Mouse (Mus musculus): ENCODE measurements at regions not wholly inside any gene's neighbourhood (a gene's known extent, or its start where the extent isn't known, plus 50 kb on each side); places are given as distances from the start of the nearest gene placed in this dataset.
A peak's percentile ranks its signal among the peaks of the same experiment; 100 is the strongest.

DNA sequence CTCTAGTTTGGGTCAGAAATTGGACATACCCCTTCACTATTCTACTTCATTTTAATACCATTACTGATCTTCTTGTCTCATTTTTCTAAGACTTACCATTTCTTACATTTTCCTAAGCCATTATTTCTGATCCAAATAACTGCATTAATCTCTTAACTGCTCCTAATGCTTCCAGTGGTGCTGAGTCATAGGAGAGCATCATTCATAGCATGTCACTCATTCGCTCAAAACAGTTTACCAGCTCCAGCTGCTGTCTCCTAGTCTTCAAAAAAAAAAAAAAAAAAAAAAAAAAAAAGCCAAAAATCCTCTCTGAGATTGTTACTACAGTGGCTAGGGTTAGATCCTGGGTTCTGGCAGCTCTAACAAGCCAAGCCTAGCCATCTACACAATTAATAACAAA lies 162.0 kb upstream of the Atp1b1 start:
- Histone ChIP-seq H3K9me3 (no peaks in the 10 kb centered on the region), H3K4me2 (no peak overlapping the region), H3K4me1 (no peaks in the 10 kb centered on the region), H3K4me3 (replicated peaks) (no peak overlapping the region), H3K9ac (no peak overlapping the region), H3K27ac (no peak overlapping the region), H3K36me3 (replicated peaks) (no peaks in the 10 kb centered on the region), H3K27me3 (no peaks in the 10 kb centered on the region)
- ATAC-seq (ENCODE audit: low FRiP score) = no peak
- 90% methylated on average over 1 of the region's 1 CpGs for WGBS

DNA sequence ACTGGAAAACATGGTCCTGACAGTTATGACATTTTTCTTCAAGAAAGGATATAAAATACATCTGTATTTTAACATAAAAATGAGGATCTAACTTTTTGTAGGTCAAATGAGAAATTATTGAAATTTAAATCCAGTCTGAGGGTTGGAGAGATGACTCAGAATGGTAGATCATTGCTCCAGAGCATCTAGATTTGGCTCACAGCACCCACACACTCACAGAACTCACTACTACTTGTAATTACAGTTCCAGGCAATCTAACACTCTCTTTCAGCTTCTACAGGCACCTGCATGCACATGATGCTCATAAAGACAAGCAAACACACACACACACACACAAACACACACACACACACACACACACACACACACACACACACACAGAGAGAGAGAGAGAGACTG lies 159.7 kb upstream of the Atp1b1 start:
- ATAC-seq (ENCODE audit: low FRiP score) = no peak
- no peaks in the 10 kb centered on the region for H3K27me3 ChIP-seq
- H3K27ac ChIP-seq = no peak overlapping the region
- no peaks in the 10 kb centered on the region for H3K9me3 ChIP-seq
- H3K4me2 ChIP-seq = no peak overlapping the region
- H3K36me3 ChIP-seq (replicated peaks) = no peaks in the 10 kb centered on the region
- H3K9ac ChIP-seq = no peak overlapping the region
- no peak overlapping the region for H3K4me3 ChIP-seq (replicated peaks)
- H3K4me1 ChIP-seq = no peaks in the 10 kb centered on the region

- Histone ChIP-seq H3K9me3 (no peaks in the 10 kb centered on the region), H3K9ac (no peak overlapping the region), H3K27me3 (no peaks in the 10 kb centered on the region), H3K27ac (no peak overlapping the region), H3K4me3 (replicated peaks) (no peak overlapping the region), H3K36me3 (replicated peaks) (no peaks in the 10 kb centered on the region), H3K4me1 (peaks cover 6% of the 10 kb centered on the region), H3K4me2 (no peak overlapping the region)
- WGBS = 41% methylated on average over 5 of the region's 5 CpGs
- no peak for ATAC-seq (ENCODE audit: low FRiP score)
These were observed 148.9 kb upstream of the Atp1b1 start for GRCm38 (mm10) chr1:164607061-164607460.

GRCm38 (mm10) chr1:164606141-164606754 lies 148.1 kb upstream of the Atp1b1 start:
- Histone ChIP-seq H3K4me3 (replicated peaks) (no peak overlapping the region), H3K27me3 (no peaks in the 10 kb centered on the region), H3K4me2 (no peak overlapping the region), H3K9ac (no peak overlapping the region), H3K4me1 (peaks cover 6% of the 10 kb centered on the region), H3K9me3 (no peaks in the 10 kb centered on the region), H3K27ac (no peak overlapping the region), H3K36me3 (replicated peaks) (no peaks in the 10 kb centered on the region)
- no peak for ATAC-seq (ENCODE audit: low FRiP score)
- WGBS = 50% methylated on average over 8 of the region's 8 CpGs

DNA sequence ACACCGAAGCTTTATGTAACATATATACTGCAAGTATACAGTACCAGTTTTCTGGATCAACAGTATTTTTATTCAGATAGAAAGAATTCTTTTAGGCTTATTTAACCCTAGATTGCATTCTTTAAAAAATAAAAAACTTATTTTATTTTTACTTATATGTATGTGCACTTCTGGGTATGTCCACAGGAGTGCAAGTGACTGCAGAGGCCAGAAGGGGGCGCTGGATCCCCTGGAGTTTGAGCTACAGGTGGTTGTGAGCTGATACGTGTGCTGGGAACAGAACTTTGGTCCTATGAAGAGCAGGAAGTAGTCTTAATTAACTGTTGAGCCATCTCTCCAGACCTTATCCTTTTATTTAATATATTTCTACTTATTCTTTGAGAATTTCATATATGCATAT lies 145.3 kb upstream of the Atp1b1 start:
- peaks cover 6% of the 10 kb centered on the region for H3K4me1 ChIP-seq
- H3K27ac ChIP-seq = no peak overlapping the region
- no peaks in the 10 kb centered on the region for H3K36me3 ChIP-seq (replicated peaks)
- no peak for ATAC-seq (ENCODE audit: low FRiP score)
- no peaks in the 10 kb centered on the region for H3K9me3 ChIP-seq
- no peak overlapping the region for H3K4me3 ChIP-seq (replicated peaks)
- no peak overlapping the region for H3K9ac ChIP-seq
- H3K27me3 ChIP-seq = no peaks in the 10 kb centered on the region
- 73% methylated on average over 3 of the region's 3 CpGs for WGBS
- H3K4me2 ChIP-seq = no peak overlapping the region

DNA sequence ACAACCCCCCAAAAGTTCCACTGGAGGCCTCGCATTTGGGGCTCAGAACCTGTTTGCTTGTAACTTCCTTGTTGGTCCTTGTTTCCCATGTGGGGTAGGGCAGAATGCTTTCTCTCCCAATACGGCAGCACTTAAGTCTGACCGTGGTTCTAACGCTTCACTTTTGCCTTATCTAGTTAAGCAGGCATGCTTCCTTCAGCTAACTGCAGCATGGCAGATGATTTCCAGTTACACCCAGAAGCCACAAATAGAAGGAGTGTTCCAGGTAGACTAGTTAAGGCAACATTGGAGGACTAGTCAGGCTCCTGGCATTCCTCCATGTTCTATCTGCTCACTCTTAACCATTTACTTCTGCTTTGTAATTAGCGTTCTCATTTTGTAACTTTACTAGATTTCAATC lies 144.4 kb upstream of the Atp1b1 start:
- Histone ChIP-seq H3K27me3 (no peaks in the 10 kb centered on the region), H3K4me3 (replicated peaks) (no peak overlapping the region), H3K9me3 (no peaks in the 10 kb centered on the region), H3K4me2 (no peak overlapping the region), H3K27ac (no peak overlapping the region), H3K36me3 (replicated peaks) (no peaks in the 10 kb centered on the region), H3K4me1 (peaks cover 6% of the 10 kb centered on the region), H3K9ac (no peak overlapping the region)
- ATAC-seq (ENCODE audit: low FRiP score) = no peak
- 94% methylated on average over 5 of the region's 5 CpGs for WGBS

DNA sequence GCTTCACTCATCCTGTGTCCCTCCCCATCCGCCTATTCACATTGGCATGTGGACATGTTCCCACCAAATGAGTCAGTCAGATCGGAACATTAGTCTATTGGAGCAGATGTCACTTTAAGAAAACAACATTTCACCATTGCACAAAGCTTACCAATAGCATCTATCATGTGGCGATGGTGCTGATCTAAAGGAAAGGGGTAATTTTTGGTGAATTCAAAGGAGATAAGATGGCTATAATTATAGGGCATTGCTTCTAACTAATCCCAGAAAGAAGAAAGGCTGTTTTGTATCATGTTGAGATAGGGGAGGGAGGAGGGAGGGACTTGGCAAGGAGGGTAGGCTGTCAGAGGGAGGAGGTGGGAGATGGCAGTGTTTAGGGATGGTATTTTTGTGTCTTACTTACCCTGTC lies 132.1 kb upstream of the Atp1b1 start:
- Histone ChIP-seq H3K27ac (no peak overlapping the region), H3K27me3 (no peaks in the 10 kb centered on the region; the same call in 1 of the 2 replicates), H3K9me3 (no peaks in the 10 kb centered on the region), H3K4me1 (peaks cover 4% of the 10 kb centered on the region; the same call in 1 of the 2 replicates), H3K9ac (no peak overlapping the region), H3K36me3 (replicated peaks) (no peaks in the 10 kb centered on the region), H3K4me3 (replicated peaks) (no peak overlapping the region), H3K4me2 (no peak overlapping the region)
- WGBS = 74% methylated on average over 3 of the region's 3 CpGs
- peak; percentile 57; the same call in 1 of the 2 replicates for ATAC-seq (ENCODE audit: low FRiP score)

GRCm38 (mm10) chr1:164586066-164586989 lies 128.2 kb upstream of the Atp1b1 start:
- Histone ChIP-seq H3K4me2 (no peak overlapping the region), H3K27me3 (no peaks in the 10 kb centered on the region; the same call in 1 of the 2 replicates)
- 58% methylated on average over 11 of the region's 11 CpGs for WGBS

DNA sequence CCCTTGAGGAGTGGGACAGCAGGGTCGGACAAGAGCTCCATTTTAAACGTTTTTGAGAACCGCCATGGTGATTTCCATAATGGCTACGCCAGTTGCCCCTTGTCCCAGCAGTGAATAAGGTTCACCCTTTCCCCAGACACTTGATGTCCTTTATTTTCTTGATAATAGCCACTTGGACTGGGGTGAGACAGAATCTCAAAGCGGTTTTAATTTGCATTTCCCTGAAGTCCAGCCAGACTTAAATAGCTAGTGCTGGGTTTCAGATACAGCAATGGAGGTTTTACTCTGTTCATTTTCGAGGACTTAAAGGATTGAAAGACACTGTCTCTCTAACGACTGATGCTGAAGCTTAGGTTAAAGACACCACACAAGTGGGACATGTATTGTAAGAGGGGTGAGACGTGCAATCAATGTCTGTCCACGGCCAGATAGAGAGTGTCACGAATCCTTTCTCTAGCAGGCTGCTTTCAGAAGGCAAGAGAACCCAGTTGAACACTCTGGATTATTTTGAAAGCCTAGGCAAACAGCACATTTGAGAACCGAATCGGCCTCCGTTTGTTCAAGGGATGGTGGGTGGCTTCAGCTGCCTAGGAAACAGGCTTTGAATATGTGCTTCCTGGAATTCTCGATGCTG lies 118.8 kb upstream of the Atp1b1 start:
- Histone ChIP-seq H3K9ac (no peak overlapping the region), H3K4me3 (replicated peaks) (no peak overlapping the region), H3K9me3 (no peaks in the 10 kb centered on the region), H3K27ac (peak overlapping the region; percentile 75), H3K27me3 (no peaks in the 10 kb centered on the region), H3K36me3 (replicated peaks) (no peaks in the 10 kb centered on the region), H3K4me2 (no peak overlapping the region), H3K4me1 (peaks cover 16% of the 10 kb centered on the region)
- peak; percentile 83 for ATAC-seq (ENCODE audit: low FRiP score)
- WGBS = 24% methylated on average over 14 of the region's 14 CpGs

More at GRCm38 (mm10) chr1:164586066-164586989, 128.2 kb upstream of the Atp1b1 start:
- no peak for ATAC-seq (ENCODE audit: low FRiP score)
- H3K36me3 ChIP-seq (replicated peaks) = no peaks in the 10 kb centered on the region
- H3K4me1 ChIP-seq = peaks cover 4% of the 10 kb centered on the region; the same call in 1 of the 2 replicates
- no peak overlapping the region for H3K27ac ChIP-seq
- no peak overlapping the region for H3K4me3 ChIP-seq (replicated peaks)
- H3K9ac ChIP-seq = no peak overlapping the region
- H3K9me3 ChIP-seq = no peaks in the 10 kb centered on the region

GRCm38 (mm10) chr1:164573639-164574038 lies 115.5 kb upstream of the Atp1b1 start:
- Histone ChIP-seq H3K4me3 (replicated peaks) (no peak overlapping the region), H3K4me1 (peaks cover 16% of the 10 kb centered on the region), H3K9me3 (no peaks in the 10 kb centered on the region), H3K4me2 (no peak overlapping the region), H3K9ac (no peak overlapping the region), H3K36me3 (replicated peaks) (no peaks in the 10 kb centered on the region), H3K27me3 (no peaks in the 10 kb centered on the region), H3K27ac (no peak overlapping the region)
- WGBS = 89% methylated on average over 5 of the region's 5 CpGs
- ATAC-seq (ENCODE audit: low FRiP score) = no peak

DNA sequence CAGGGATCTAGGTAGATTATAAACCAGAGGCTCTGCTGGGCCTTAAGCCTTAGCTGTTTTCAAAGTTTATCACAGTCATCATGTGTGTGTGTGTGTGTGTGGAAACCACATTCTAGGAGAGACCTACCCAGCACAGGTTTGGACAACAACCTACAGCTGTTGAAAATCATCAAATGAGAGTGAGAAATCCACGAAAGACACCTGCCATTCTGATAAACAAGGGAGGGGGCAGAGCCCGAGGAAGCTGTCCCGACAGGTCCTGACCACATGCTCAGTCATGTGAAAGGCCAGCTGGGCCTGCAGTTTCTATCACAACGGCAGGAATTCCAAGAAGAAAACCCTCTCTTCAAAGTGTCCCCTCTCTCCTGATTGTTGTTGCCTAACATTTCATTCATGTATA lies 114.0 kb upstream of the Atp1b1 start:
- H3K4me3 ChIP-seq (replicated peaks) = no peak overlapping the region
- no peaks in the 10 kb centered on the region for H3K36me3 ChIP-seq (replicated peaks)
- H3K27ac ChIP-seq = no peak overlapping the region
- 55% methylated on average over 4 of the region's 4 CpGs for WGBS
- no peaks in the 10 kb centered on the region for H3K27me3 ChIP-seq
- no peak overlapping the region for H3K9ac ChIP-seq
- no peak for ATAC-seq (ENCODE audit: low FRiP score)
- no peak overlapping the region for H3K4me2 ChIP-seq
- peaks cover 13% of the 10 kb centered on the region for H3K4me1 ChIP-seq
- no peaks in the 10 kb centered on the region for H3K9me3 ChIP-seq

DNA sequence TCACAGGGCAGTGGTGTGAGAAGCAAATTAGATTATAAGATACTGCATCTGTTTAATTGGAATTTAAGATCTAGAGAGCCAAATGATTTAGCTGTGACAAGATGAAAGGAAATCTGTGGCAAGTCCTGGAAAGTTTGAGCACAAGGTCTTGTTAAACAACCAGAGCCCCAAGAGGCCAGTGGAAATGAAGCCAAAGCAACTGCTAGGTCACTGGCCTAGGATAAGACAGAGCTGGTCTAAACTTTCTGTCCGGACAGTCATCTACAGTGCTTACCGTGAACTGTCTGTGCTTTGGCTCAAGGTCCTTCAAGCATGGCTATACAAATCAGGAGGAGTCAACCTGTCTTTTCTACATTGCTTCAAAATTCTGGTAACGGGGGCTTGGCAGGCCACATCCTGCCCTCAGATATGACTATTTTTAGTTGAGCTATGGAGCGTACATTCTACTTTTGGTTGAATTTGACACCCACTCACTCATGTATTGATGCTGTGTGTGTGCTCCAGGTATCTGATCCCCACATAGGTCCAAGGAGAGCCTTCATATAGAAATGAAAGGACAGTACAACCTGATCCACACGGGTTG lies 113.4 kb upstream of the Atp1b1 start:
- ATAC-seq (ENCODE audit: low FRiP score) = no peak

More for the DNA sequence above, 113.4 kb upstream of the Atp1b1 start:
- Histone ChIP-seq H3K36me3 (replicated peaks) (no peaks in the 10 kb centered on the region), H3K27me3 (no peaks in the 10 kb centered on the region), H3K9me3 (no peaks in the 10 kb centered on the region), H3K9ac (no peak overlapping the region), H3K27ac (no peak overlapping the region), H3K4me2 (no peak overlapping the region), H3K4me3 (replicated peaks) (no peak overlapping the region), H3K4me1 (peaks cover 7% of the 10 kb centered on the region)
- 90% methylated on average over 5 of the region's 5 CpGs for WGBS
